Mouse (Mus musculus): ENCODE measurements around the gene Bcl10. TPM values are rescaled to one million over a fixed set of nuclear protein-coding genes. Genes with fewer than 3 reads are reported as not detected.
"Not testable (repeated sequence)": the region's sequence is repeated elsewhere in the genome, so short reads cannot be mapped to it uniquely, and the experiment has no call there.

Bcl10 gene
- total RNA-seq (2014; rRNA removed; ENCODE audit: low replicate concordance) (16.1 and 48.3 TPM in 2 replicates), polyA plus RNA-seq (2015; fragmentation: Nextera tagmentation; extraction: Ambion mirVana) (32.7 and 35.1 TPM in 2 replicates)

DNA sequence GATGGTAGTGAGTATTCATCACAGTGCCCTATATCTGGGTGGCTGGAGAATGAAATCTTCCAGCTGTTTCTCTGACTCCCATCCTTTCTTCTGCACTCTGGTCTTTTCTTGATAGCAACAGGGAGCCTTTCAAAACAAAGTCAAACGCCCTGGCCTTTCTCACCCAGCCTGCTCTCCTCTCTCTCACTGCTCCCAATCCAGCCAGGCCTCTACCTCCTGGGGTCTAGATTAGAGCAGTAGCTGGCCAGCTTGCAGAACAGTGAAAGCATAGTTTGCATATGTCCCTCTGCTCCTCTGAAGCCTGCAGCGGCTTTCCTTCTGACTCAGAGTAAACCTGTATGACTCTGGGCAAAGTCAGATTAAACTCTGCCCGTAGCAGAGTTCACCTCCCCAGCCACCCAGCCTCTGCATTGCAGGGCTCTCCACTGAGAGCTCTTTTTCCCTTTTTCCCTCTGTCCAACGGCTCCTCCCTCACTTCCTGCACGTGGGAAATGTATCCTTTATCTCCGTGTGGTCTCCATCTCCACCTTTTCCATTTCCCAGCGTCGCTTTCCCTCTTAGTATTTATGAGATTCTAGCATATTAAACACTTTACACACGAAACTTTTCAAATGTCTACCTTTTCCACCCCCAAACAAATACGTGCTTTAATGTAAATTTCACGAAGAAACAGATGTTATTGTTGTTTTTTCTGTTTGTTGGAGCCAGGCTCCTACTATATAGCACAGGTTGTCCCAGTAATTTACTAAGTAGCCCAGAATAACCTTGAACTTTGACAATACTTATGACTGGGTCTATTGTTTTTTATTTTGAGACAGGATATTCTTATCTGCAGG is at the start of gene Bcl10:
Gene Bcl10 (plus strand): TSS at position 786 of the 836 bp plus-strand sequence.
- DNase-seq (ENCODE audit: low spot score) (no peak), ATAC-seq (ENCODE audit: insufficient read depth, low read depth) (no peak)
- Histone ChIP-seq H3K36me3 (replicated peaks; ENCODE audit: control insufficient read depth, insufficient read depth, low read length) (no peaks in the 10 kb centered on the region), H3K4me3 (ENCODE audit: low read depth, low read length) (peak within 1 kb of the TSS; percentile 70), H3K4me1 (ENCODE audit: control insufficient read depth, insufficient read depth) (peaks cover 20% of the 10 kb centered on the region), H3K27me3 (ENCODE audit: control insufficient read depth, insufficient read depth, low read length) (no peaks in the 10 kb centered on the region), H3K27ac (ENCODE audit: low read depth) (peak within 1 kb of the TSS; percentile 81), H3K9ac (replicated peaks; ENCODE audit: low read depth, low read length) (peak within 1 kb of the TSS; percentile 21), H3K4me2 (ENCODE audit: low read depth, low read length) (peak within 1 kb of the TSS; percentile 64), H3K9me3 (replicated peaks; ENCODE audit: control insufficient read depth, low read length) (peaks cover 5% of the 10 kb centered on the region; the same call in 1 of the 2 replicates)
- TF ChIP-seq EP300 (IDR thresholded peaks at IDR 0.05; ENCODE audit: low read depth) (no peak), CTCF (IDR thresholded peaks at IDR 0.05; ENCODE audit: low read depth) (no peak)
- 27% methylated on average over 11 of the region's 11 CpGs for WGBS

DNA sequence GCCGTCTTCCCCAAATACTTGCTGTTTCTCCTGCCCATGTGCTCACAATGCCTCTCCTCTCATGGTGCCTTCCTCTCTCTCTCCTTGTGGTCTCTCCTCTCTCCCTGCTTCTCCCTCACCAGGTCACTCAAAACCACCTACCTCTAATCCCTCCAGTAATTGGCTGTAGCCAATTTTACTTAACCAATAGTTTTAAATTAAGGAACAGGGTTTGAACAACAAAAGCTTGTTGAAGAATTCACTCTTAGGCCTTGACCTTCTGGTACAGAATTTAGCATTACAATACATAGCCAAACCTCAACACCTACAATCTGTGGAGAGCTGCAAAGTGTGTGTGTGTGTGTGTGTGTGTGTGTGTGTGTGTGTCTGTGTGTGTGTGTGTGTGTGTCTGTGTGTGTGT is 49.3 kb upstream of the Bcl10 start:
- DNase-seq (ENCODE audit: low spot score) (no peak), ATAC-seq (ENCODE audit: insufficient read depth, low read depth) (no peak)
- no peaks in the 10 kb centered on the region for H3K27me3 ChIP-seq (ENCODE audit: control insufficient read depth, insufficient read depth, low read length)
- H3K9ac ChIP-seq (replicated peaks; ENCODE audit: low read depth, low read length) = no peak overlapping the region
- no peaks in the 10 kb centered on the region for H3K9me3 ChIP-seq (replicated peaks; ENCODE audit: control insufficient read depth, low read length)
- TF ChIP-seq EP300 (IDR thresholded peaks at IDR 0.05; ENCODE audit: low read depth) (no peak), CTCF (IDR thresholded peaks at IDR 0.05; ENCODE audit: low read depth) (no peak)
- H3K4me3 ChIP-seq (ENCODE audit: low read depth, low read length) = no peak overlapping the region
- H3K27ac ChIP-seq (ENCODE audit: low read depth) = no peak overlapping the region
- no peaks in the 10 kb centered on the region for H3K36me3 ChIP-seq (replicated peaks; ENCODE audit: control insufficient read depth, insufficient read depth, low read length)
- H3K4me1 ChIP-seq (ENCODE audit: control insufficient read depth, insufficient read depth) = peaks cover 10% of the 10 kb centered on the region
- no peak overlapping the region for H3K4me2 ChIP-seq (ENCODE audit: low read depth, low read length)
- WGBS = 84% methylated on average over 1 of the region's 1 CpGs

DNA sequence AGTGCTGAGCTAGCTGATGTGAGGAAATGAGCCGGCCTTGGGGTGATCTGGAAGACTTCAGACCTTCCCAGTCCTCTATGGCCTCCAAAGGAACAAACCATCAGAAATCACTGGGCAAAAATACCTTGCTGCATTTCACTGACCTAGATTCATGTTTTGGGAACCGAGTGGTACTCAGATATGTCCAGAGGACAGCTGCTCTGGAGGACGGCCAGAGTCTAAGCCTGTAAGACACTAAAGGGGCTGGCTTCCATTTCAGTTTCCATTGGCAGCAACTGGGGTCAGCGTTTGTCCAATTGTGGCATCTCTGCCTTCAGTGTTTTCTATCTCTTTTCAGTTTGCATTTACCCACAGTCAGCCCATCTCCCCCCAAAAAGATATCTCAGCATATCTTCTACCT is 48.5 kb upstream of the Bcl10 start:
- no peaks in the 10 kb centered on the region for H3K36me3 ChIP-seq (replicated peaks; ENCODE audit: control insufficient read depth, insufficient read depth, low read length)
- no peaks in the 10 kb centered on the region for H3K27me3 ChIP-seq (ENCODE audit: control insufficient read depth, insufficient read depth, low read length)
- no peaks in the 10 kb centered on the region for H3K9me3 ChIP-seq (replicated peaks; ENCODE audit: control insufficient read depth, low read length)
- TF ChIP-seq EP300 (IDR thresholded peaks at IDR 0.05; ENCODE audit: low read depth) = no peak
- TF ChIP-seq CTCF (IDR thresholded peaks at IDR 0.05; ENCODE audit: low read depth) = no peak
- peak; percentile 51 for ATAC-seq (ENCODE audit: insufficient read depth, low read depth)
- peaks cover 10% of the 10 kb centered on the region for H3K4me1 ChIP-seq (ENCODE audit: control insufficient read depth, insufficient read depth)
- WGBS = 37% methylated on average over 4 of the region's 4 CpGs
- H3K4me2 ChIP-seq (ENCODE audit: low read depth, low read length) = no peak overlapping the region
- H3K9ac ChIP-seq (replicated peaks; ENCODE audit: low read depth, low read length) = no peak overlapping the region
- no peak for DNase-seq (ENCODE audit: low spot score)
- H3K27ac ChIP-seq (ENCODE audit: low read depth) = peak overlapping the region; percentile 41; the same call in 1 of the 2 replicates
- no peak overlapping the region for H3K4me3 ChIP-seq (ENCODE audit: low read depth, low read length)

DNA sequence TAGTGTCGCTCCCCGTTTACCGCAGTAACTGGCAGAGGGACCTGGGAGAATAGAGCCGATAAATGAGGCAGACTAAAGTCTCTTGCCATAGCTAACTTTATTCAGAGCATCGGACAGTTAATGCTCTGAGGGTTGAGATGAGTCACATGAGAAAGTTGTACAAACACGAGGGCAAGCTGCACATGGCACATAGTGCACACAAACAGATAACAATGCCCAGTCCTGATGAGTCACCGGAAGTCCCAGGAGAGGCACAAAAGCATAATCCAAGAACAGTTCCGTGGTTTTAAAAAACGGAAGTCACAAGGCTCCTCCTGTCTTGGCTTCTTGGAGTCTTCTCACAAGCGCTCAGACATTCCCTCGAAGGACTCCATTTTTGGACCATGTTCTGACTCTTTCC is 46.5 kb upstream of the Bcl10 start:
- Histone ChIP-seq H3K9me3 (replicated peaks; ENCODE audit: control insufficient read depth, low read length) (no peaks in the 10 kb centered on the region), H3K4me2 (ENCODE audit: low read depth, low read length) (no peak overlapping the region), H3K4me3 (ENCODE audit: low read depth, low read length) (no peak overlapping the region), H3K36me3 (replicated peaks; ENCODE audit: control insufficient read depth, insufficient read depth, low read length) (no peaks in the 10 kb centered on the region), H3K4me1 (ENCODE audit: control insufficient read depth, insufficient read depth) (peaks cover 10% of the 10 kb centered on the region), H3K27me3 (ENCODE audit: control insufficient read depth, insufficient read depth, low read length) (no peaks in the 10 kb centered on the region), H3K27ac (ENCODE audit: low read depth) (no peak overlapping the region), H3K9ac (replicated peaks; ENCODE audit: low read depth, low read length) (no peak overlapping the region)
- TF ChIP-seq CTCF (IDR thresholded peaks at IDR 0.05; ENCODE audit: low read depth) (no peak), EP300 (IDR thresholded peaks at IDR 0.05; ENCODE audit: low read depth) (no peak)
- 64% methylated on average over 11 of the region's 11 CpGs for WGBS
- ATAC-seq (ENCODE audit: insufficient read depth, low read depth) (no peak), DNase-seq (ENCODE audit: low spot score) (no peak)

DNA sequence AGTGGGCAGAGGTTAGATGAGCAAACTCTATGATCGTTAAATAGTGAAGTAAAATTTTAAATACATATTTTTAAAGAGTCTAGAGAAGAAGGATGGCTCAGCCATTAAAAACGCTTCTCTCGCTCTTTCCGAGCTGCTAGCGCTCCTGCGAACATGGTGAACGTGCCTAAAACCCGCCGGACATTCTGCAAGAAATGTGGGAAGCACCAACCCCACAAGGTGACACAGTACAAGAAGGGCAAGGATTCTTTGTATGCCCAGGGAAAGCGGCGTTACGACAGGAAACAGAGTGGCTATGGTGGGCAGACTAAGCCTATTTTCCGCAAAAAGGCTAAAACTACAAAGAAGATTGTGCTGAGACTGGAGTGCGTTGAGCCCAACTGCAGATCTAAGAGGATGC is 43.7 kb upstream of the Bcl10 start:
- not testable (repeated sequence) for H3K27ac ChIP-seq (ENCODE audit: low read depth); H3K27me3 ChIP-seq (ENCODE audit: control insufficient read depth, insufficient read depth, low read length); H3K4me3 ChIP-seq (ENCODE audit: low read depth, low read length); H3K36me3 ChIP-seq (replicated peaks; ENCODE audit: control insufficient read depth, insufficient read depth, low read length); H3K4me1 ChIP-seq (ENCODE audit: control insufficient read depth, insufficient read depth); DNase-seq (ENCODE audit: low spot score); H3K9me3 ChIP-seq (replicated peaks; ENCODE audit: control insufficient read depth, low read length); H3K4me2 ChIP-seq (ENCODE audit: low read depth, low read length); ATAC-seq (ENCODE audit: insufficient read depth, low read depth); H3K9ac ChIP-seq (replicated peaks; ENCODE audit: low read depth, low read length)
- 96% methylated on average over 13 of the region's 14 CpGs for WGBS

Measured in heart, postnatal 0 days (tissue).